Mouse (Mus musculus): ENCODE data around the gene Chchd3. TPM values are rescaled to one million over a fixed set of nuclear protein-coding genes. Genes with fewer than 3 reads are reported as not detected.

Gene Chchd3
- total RNA-seq, 1 experiment from 2014 or later, result 148 TPM

- DNase-seq, result no peak
These were observed 128.8 kb downstream of the Chchd3 start for GRCm38 (mm10) chr6:32931106-32931770.

GRCm38 (mm10) chr6:32922391-32922790, 137.7 kb downstream of the Chchd3 start:
- no peak for DNase-seq

- no peak for DNase-seq
These were observed 140.0 kb downstream of the Chchd3 start for GRCm38 (mm10) chr6:32920091-32920490.

GRCm38 (mm10) chr6:32910692-32911091, 149.4 kb downstream of the Chchd3 start:
- DNase-seq, result no peak

- DNase-seq, result no peak
These were observed 161.0 kb downstream of the Chchd3 start for GRCm38 (mm10) chr6:32899061-32899460.

- no peak for DNase-seq
These were observed 166.0 kb downstream of the Chchd3 start for GRCm38 (mm10) chr6:32894100-32894499.

- DNase-seq, result no peak
These were observed 169.3 kb downstream of the Chchd3 start for GRCm38 (mm10) chr6:32890726-32891125.

- no peak for DNase-seq
These were observed 171.0 kb downstream of the Chchd3 start for GRCm38 (mm10) chr6:32888894-32889529.

- DNase-seq, result no peak
These were observed 181.5 kb downstream of the Chchd3 start for GRCm38 (mm10) chr6:32878586-32878985.

GRCm38 (mm10) chr6:32874176-32874575, 185.9 kb downstream of the Chchd3 start:
- no peak for DNase-seq

GRCm38 (mm10) chr6:32872805-32873204, 187.3 kb downstream of the Chchd3 start:
- DNase-seq, result no peak

- no peak for DNase-seq
These were observed 209.1 kb downstream of the Chchd3 start for GRCm38 (mm10) chr6:32850960-32851359.

- no peak for DNase-seq
These were observed 211.1 kb downstream of the Chchd3 start for GRCm38 (mm10) chr6:32848974-32849373.

- DNase-seq, result no peak
These were observed 214.6 kb downstream of the Chchd3 start for GRCm38 (mm10) chr6:32845463-32845862.

- DNase-seq, result no peak
These were observed 222.1 kb downstream of the Chchd3 start for GRCm38 (mm10) chr6:32837939-32838301.

GRCm38 (mm10) chr6:32837165-32837938, 222.7 kb downstream of the Chchd3 start:
- DNase-seq, result no peak

- DNase-seq, result no peak
These were observed 236.0 kb downstream of the Chchd3 start for GRCm38 (mm10) chr6:32823856-32824620.

- no peak for DNase-seq
These were observed 241.1 kb downstream of the Chchd3 start for GRCm38 (mm10) chr6:32818961-32819360.

GRCm38 (mm10) chr6:32808796-32809195, 251.3 kb downstream of the Chchd3 start:
- DNase-seq, result no peak

- no peak for DNase-seq
These were observed 252.3 kb downstream of the Chchd3 start for GRCm38 (mm10) chr6:32807771-32808170.

GRCm38 (mm10) chr6:32803646-32804045, 256.4 kb downstream of the Chchd3 start:
- DNase-seq, result no peak

GRCm38 (mm10) chr6:32801776-32802175, 258.3 kb downstream of the Chchd3 start:
- peak; percentile 43 for DNase-seq

GRCm38 (mm10) chr6:32797525-32797924, 262.5 kb downstream of the Chchd3 start:
- DNase-seq, result no peak
